Mouse (Mus musculus) forebrain, embryonic 10.5 days (tissue): ENCODE results near the gene Pcna. TPM values are rescaled to one million over a fixed set of nuclear protein-coding genes. Genes with fewer than 3 reads are reported as not detected.
A peak's percentile ranks its signal among the peaks of the same experiment; 100 is the strongest.

ENCODE experiments used
- DNase-seq: peaks from one replicate; pipeline ENCODE4 v3.0.0-alpha.2; 2017; ENCODE audit warnings: low spot score; ENCODE audit errors: extremely low spot score
- H3K27ac ChIP-seq: fragments of 300-500 bp; sonication (generic); 2 replicates; pipeline ENCODE4 v1.5.1; 2016; ENCODE audit warnings: mild to moderate bottlenecking
- H3K27me3 ChIP-seq: fragments of 300-500 bp; sonication (generic); 2 replicates; pipeline ENCODE4 v1.6.1; 2016; ENCODE audit warnings: mild to moderate bottlenecking; ENCODE audit not compliant: poor library complexity, severe bottlenecking
- H3K36me3 ChIP-seq: fragments of 300-500 bp; sonication (generic); replicated peaks from 2 replicates; pipeline ENCODE4 v1.6.1; 2016; ENCODE audit warnings: mild to moderate bottlenecking, moderate library complexity
- H3K4me1 ChIP-seq: fragments of 300-500 bp; sonication (generic); 2 replicates; pipeline ENCODE4 v1.6.1; 2016
- H3K4me3 ChIP-seq: fragments of 300-500 bp; sonication (generic); 2 replicates; pipeline ENCODE4 v1.5.1; 2016; ENCODE audit warnings: mild to moderate bottlenecking, moderate library complexity
- H3K9me3 ChIP-seq: fragments of 300-500 bp; sonication (generic); 2 replicates; pipeline ENCODE4 v1.6.1; 2016; ENCODE audit warnings: mild to moderate bottlenecking, moderate library complexity
- WGBS: fragments of 180-500 bp; shearing (Covaris S2); methylation state at CpG from one replicate; pipeline ENCODE4 v1.1.7; 2016; 5-methylcytosine and 5-hydroxymethylcytosine counted together
- polyA plus RNA-seq: library from polyadenylated mRNA; unstranded; fragments of >200 nt; fragmentation: Nextera tagmentation; extraction: Ambion mirVana; gene quantifications from 2 replicates; pipeline ENCODE4 v1.2.1, GENCODE M21; 2016

Pcna gene
- polyA plus RNA-seq, 1 experiment from 2014 or later, result 470 TPM

GRCm38 (mm10) chr2:132283236-132284070 lies 30.3 kb upstream of the Pcna start:
- H3K27ac ChIP-seq, result peak overlapping the region; percentile 75
- peaks cover 38% of the 10 kb centered on the region for H3K36me3 ChIP-seq
- peaks cover 46% of the 10 kb centered on the region for H3K4me1 ChIP-seq
- H3K4me3 ChIP-seq, result peak overlapping the region; percentile 20; the same call in 1 of the 2 replicates
- 60% methylated on average over 15 of the region's 15 CpGs for WGBS
- no peaks in the 10 kb centered on the region for H3K27me3 ChIP-seq
- H3K9me3 ChIP-seq, result no peaks in the 10 kb centered on the region; the same call in 1 of the 2 replicates
- DNase-seq, result peak; percentile 26

GRCm38 (mm10) chr2:132282453-132283174 lies 29.5 kb upstream of the Pcna start:
- H3K36me3 ChIP-seq, result peaks cover 41% of the 10 kb centered on the region
- H3K27me3 ChIP-seq, result no peaks in the 10 kb centered on the region
- 17% methylated on average over 12 of the region's 12 CpGs for WGBS
- H3K27ac ChIP-seq, result peak overlapping the region; percentile 75
- peak; percentile 37 for DNase-seq
- H3K4me3 ChIP-seq, result peak overlapping the region; percentile 20; the same call in 1 of the 2 replicates
- no peaks in the 10 kb centered on the region; the same call in 1 of the 2 replicates for H3K9me3 ChIP-seq
- H3K4me1 ChIP-seq, result peaks cover 50% of the 10 kb centered on the region

GRCm38 (mm10) chr2:132281560-132282452 lies 28.7 kb upstream of the Pcna start:
- 56% methylated on average over 10 of the region's 10 CpGs for WGBS
- Histone ChIP-seq H3K36me3 (peaks cover 39% of the 10 kb centered on the region), H3K27ac (0 out of 2 replicates have a peak overlapping the region, but pooled peaks have one; percentile 8), H3K4me3 (no peak overlapping the region), H3K4me1 (peaks cover 50% of the 10 kb centered on the region), H3K9me3 (no peaks in the 10 kb centered on the region; the same call in 1 of the 2 replicates), H3K27me3 (no peaks in the 10 kb centered on the region)
- no peak for DNase-seq

- WGBS, result 94% methylated on average over 10 of the region's 10 CpGs
- Histone ChIP-seq H3K27ac (no peak overlapping the region), H3K4me3 (no peak overlapping the region), H3K4me1 (peaks cover 50% of the 10 kb centered on the region), H3K9me3 (no peaks in the 10 kb centered on the region), H3K36me3 (peaks cover 32% of the 10 kb centered on the region), H3K27me3 (no peaks in the 10 kb centered on the region)
- DNase-seq, result no peak
Measured at GRCm38 (mm10) chr2:132280518-132281120, 27.5 kb upstream of the Pcna start.

DNA sequence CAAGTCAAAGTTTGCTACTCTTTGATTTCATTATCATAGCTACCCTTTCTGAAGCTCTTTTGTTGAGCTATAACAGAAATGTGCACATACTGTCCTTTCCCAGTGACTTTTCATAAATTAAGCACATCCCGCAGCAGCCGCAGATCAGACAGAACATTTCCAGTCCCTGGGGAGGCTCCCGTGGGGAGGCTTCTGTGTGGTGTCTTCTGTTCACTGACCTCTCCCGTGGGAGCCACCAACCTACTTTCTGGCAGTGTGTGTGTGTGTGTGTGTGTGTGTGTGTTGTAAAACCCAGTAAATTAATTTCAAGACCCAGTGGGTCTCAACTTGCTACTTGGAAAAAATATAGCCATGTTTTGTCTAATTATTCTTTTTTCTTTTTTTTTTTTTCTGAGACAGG lies 26.9 kb upstream of the Pcna start:
- H3K4me3 ChIP-seq, result no peak overlapping the region
- peaks cover 29% of the 10 kb centered on the region for H3K36me3 ChIP-seq
- WGBS, result 81% methylated on average over 4 of the region's 4 CpGs
- H3K27ac ChIP-seq, result no peak overlapping the region
- peaks cover 49% of the 10 kb centered on the region for H3K4me1 ChIP-seq
- no peaks in the 10 kb centered on the region for H3K9me3 ChIP-seq
- DNase-seq, result no peak
- H3K27me3 ChIP-seq, result no peaks in the 10 kb centered on the region

- H3K36me3 ChIP-seq, result peaks cover 27% of the 10 kb centered on the region
- DNase-seq, result no peak
- H3K27me3 ChIP-seq, result no peaks in the 10 kb centered on the region
- peaks cover 44% of the 10 kb centered on the region for H3K4me1 ChIP-seq
- H3K9me3 ChIP-seq, result no peaks in the 10 kb centered on the region
- 52% methylated on average over 3 of the region's 3 CpGs for WGBS
- no peak overlapping the region for H3K27ac ChIP-seq
- no peak overlapping the region for H3K4me3 ChIP-seq
Measured at GRCm38 (mm10) chr2:132279336-132279882, 26.3 kb upstream of the Pcna start.

DNA sequence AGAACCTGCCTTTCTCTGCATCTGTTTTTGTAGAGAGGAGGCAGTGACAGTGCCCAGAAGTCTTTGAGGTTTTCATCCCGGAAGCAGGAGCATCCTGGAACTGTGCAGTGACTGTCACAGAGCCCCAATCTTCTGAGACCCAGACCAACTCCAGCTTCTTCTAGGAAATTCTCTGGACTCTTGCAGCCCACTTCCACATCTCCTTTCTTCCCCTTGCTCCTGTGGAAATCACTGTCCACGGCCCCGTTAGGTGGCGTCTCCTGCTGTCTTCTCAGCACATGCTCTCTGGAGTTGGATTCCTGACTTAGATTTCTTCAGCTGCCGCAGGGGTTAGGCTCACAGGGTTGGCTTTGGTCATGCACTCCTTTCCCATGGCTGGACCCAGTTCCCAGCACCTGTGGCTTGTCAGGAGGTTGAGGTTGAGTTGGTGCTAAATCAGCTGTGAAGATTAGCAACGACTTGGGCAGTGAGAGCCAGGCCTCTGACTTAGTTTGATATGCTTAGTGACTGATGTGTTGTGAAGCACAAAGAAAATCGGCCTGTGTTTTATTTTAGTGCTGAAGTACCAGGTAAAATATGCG lies 25.2 kb upstream of the Pcna start:
- Histone ChIP-seq H3K27me3 (no peaks in the 10 kb centered on the region), H3K9me3 (no peaks in the 10 kb centered on the region), H3K36me3 (peaks cover 35% of the 10 kb centered on the region), H3K27ac (no peak overlapping the region), H3K4me1 (peaks cover 33% of the 10 kb centered on the region), H3K4me3 (no peak overlapping the region)
- DNase-seq, result no peak
- 78% methylated on average over 8 of the region's 8 CpGs for WGBS

DNA sequence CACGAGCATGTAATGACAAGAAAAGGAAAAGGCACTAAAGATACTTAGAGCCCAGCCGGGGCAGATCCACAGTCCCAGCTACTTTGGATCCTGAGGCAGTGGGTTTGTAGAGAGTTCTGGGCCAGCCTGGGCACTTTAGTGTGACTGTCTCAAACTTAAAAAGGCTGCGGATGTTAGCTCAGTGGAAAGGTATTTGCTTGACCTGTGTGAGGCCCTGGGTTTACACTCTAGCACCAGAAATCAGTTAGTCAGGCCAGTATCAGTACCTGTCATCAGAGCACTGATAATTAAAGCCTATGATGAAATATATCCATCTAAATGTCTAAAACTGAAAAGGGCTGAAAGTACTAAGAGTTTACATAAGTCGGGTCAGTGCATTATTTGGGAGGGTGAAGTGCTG lies 23.1 kb upstream of the Pcna start:
- DNase-seq, result no peak
- peaks cover 17% of the 10 kb centered on the region for H3K4me1 ChIP-seq
- no peaks in the 10 kb centered on the region for H3K27me3 ChIP-seq
- no peak overlapping the region for H3K4me3 ChIP-seq
- H3K27ac ChIP-seq, result no peak overlapping the region
- 87% methylated on average over 4 of the region's 4 CpGs for WGBS
- H3K9me3 ChIP-seq, result no peaks in the 10 kb centered on the region
- H3K36me3 ChIP-seq, result peaks cover 33% of the 10 kb centered on the region

GRCm38 (mm10) chr2:132275527-132275926 lies 22.4 kb upstream of the Pcna start:
- H3K9me3 ChIP-seq, result no peaks in the 10 kb centered on the region
- H3K4me3 ChIP-seq, result no peak overlapping the region
- peaks cover 26% of the 10 kb centered on the region for H3K36me3 ChIP-seq
- peaks cover 16% of the 10 kb centered on the region for H3K4me1 ChIP-seq
- H3K27me3 ChIP-seq, result no peaks in the 10 kb centered on the region
- no peak for DNase-seq
- H3K27ac ChIP-seq, result no peak overlapping the region
- 78% methylated on average over 4 of the region's 4 CpGs for WGBS

GRCm38 (mm10) chr2:132272694-132273389 lies 19.7 kb upstream of the Pcna start:
- Histone ChIP-seq H3K4me3 (no peak overlapping the region), H3K36me3 (peaks cover 14% of the 10 kb centered on the region), H3K27ac (no peak overlapping the region), H3K27me3 (no peaks in the 10 kb centered on the region), H3K4me1 (0 out of 2 replicates have a peak, but pooled peaks cover 5% of the 10 kb centered on the region), H3K9me3 (no peaks in the 10 kb centered on the region)
- WGBS, result 84% methylated on average over 6 of the region's 6 CpGs
- no peak for DNase-seq

GRCm38 (mm10) chr2:132270331-132270951 lies 17.3 kb upstream of the Pcna start:
- no peaks in the 10 kb centered on the region for H3K9me3 ChIP-seq
- 0 out of 2 replicates have a peak, but pooled peaks cover 5% of the 10 kb centered on the region for H3K4me1 ChIP-seq
- H3K27me3 ChIP-seq, result no peaks in the 10 kb centered on the region
- no peak for DNase-seq
- 92% methylated on average over 2 of the region's 2 CpGs for WGBS
- no peak overlapping the region for H3K27ac ChIP-seq
- H3K36me3 ChIP-seq, result peaks cover 11% of the 10 kb centered on the region
- no peak overlapping the region for H3K4me3 ChIP-seq
